Mouse (Mus musculus) telencephalon, adult 2 months (tissue): ENCODE measurements around the gene Scaf11.

ENCODE experiments used
- DNase-seq: peaks from one replicate; pipeline ENCODE4 v3.0.0-alpha.2; 2011; ENCODE audit warnings: low read depth, low spot score

The Scaf11 gene

GRCm38 (mm10) chr15:96398333-96398732, 62.3 kb downstream of the Scaf11 start:
- DNase-seq = peak; percentile 58

DNA sequence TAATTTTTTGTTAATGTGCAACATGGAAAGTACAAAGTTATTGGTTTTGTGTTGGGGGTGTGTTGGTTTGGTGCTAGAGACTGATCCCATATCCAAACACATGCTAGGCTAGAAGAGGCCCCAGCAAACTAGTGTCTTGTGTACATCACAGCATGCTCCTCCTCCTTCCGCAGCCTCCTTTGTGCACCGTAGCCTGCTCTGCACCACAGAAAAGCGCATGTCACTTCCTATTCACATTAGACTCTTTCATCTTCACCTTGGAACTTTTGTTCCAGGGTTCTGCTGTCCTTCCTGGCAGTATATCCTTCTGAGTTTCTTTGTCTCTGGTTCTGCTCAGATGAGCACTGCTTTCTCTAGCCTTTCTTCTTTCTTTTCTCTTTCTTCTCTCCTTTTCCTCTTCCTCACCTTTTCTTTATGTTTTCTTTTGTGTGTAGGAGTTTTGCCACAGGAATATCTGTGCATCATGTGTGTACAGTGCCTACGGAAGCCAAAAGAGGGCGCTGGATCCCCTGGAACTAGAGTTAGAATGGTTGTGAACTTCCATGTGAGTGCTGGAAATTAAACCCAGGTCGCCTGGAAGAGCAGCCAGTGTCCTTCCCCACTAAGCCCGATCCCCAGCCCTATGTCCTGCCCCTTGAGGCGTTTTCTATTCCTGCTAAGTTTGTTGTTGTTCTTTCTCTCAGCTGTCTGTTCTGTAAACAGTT, 63.9 kb downstream of the Scaf11 start:
- DNase-seq = no peak

GRCm38 (mm10) chr15:96395071-96395470, 65.6 kb downstream of the Scaf11 start:
- no peak for DNase-seq

DNA sequence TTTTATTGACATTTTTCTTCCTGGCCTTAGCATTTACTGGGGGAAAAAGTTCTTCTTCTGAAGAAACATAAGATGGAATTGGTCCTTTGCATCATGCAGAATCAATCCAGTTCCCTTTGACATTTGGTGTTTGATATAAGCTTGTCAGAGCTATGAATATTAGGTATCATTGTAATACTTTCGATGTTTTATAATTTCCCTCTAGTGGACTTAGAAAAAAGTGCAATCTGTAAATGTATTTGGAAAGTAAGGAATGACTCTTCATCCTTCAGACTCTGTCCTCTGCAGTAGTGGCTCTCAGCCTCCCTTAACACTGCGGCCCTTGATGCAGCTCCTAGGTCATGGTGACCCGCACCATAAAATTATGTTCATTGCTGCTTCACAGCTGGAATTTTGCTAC, 67.8 kb downstream of the Scaf11 start:
- no peak for DNase-seq

DNA sequence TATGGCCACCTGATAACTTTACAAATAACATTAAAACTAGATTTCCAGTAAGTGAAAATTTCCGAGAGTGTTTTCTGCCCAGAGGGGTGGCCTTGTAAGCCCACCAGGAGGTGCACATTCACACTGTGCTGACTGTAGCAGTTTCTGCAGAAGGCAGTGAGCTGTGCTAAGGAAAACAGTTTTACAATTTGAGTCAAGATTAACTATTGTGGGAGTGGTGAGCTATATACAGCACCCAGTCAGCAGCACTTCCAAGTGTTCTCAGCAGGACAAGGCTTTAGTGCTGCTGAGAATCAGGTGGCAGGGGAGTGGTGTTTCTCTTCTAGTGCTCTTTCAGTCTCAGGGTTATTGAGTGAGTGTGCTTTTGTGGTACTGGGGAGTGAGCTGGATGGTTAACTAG, 72.1 kb downstream of the Scaf11 start:
- peak; percentile 50 for DNase-seq

GRCm38 (mm10) chr15:96382223-96382622, 78.4 kb downstream of the Scaf11 start:
- no peak for DNase-seq

GRCm38 (mm10) chr15:96377701-96378100, 82.9 kb downstream of the Scaf11 start:
- DNase-seq = no peak

DNA sequence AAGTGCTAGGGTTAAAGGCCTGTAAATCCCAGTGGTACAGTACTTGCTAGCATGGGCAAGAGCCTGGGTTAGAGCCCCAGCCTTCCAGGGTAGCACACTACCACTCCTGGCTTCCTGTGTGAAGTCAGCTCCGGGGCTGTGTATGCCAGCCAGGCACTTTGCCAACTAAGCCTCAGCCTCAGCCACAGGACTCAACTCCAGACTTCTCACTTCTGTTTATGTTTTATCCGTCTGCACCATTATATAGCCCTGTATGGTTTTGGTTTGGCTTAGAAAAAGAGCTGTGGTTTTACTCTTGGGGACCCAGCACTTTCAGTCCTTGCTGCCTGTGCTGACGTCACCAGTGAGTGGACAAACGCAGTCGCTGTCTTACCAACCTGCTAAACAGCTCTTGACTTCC, 83.4 kb downstream of the Scaf11 start:
- no peak for DNase-seq

DNA sequence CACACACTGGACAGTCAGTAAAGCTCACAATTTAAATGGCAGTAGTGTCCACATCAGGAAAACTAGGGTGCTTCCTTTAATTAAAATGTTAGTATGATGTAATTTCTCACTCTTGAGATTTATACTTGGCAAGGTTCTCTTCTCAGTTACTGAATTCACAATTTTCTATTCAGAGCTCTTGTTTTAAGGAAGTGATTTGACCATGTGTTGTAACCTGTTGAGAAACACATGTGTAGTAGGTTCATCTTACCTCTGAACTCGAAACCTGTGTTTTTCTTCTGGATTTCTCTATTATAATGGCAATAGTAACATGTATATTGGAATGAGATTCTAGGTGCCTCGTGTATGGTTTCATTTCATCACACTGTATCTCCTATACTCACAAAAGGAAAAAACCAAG, 84.4 kb downstream of the Scaf11 start:
- DNase-seq = no peak

- DNase-seq = no peak
These were observed 87.5 kb downstream of the Scaf11 start for GRCm38 (mm10) chr15:96373161-96373560.

DNA sequence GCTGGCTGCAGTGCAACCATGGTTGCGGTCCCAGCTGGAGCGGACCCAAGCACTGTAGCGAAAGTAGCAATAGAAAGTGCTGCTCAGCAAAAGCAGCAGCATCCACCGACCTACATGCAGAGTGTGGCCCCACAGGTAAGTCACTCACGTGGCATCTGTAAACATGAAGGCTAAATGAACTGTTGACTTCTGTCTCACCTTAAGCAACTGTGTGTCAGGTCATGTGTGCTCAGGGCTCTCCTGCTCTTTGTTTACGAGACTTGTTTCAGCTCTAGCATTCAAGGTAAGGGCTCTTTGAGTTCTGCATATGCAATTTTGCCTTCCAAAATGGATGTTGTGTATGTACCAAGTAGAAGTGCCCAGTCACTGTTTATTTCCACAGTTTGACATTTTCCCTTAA, 88.0 kb downstream of the Scaf11 start:
- DNase-seq = no peak

- DNase-seq = no peak
These were observed 89.3 kb downstream of the Scaf11 start for GRCm38 (mm10) chr15:96371311-96371710.

GRCm38 (mm10) chr15:96366176-96366963, 94.3 kb downstream of the Scaf11 start:
- DNase-seq = no peak

DNA sequence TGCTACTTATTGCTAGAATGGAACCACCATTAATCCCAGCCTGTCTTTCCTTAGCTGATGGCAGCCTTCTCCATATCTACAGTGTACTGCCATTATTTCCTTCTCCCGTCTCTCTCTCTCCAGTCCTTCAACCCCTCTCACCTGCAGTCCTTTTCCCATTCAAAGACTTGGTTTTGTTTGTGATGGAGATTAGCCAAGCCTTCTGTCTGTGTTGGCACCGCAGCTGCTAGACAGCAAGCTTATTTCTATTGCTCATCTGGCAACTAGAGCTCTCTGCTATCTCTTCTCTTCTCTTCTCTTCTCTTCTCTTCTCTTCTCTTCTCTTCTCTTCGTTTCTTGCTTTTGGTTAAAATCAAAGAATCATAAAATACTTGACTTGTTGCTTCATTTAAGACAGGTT, 95.3 kb downstream of the Scaf11 start:
- DNase-seq = no peak
